Mouse (Mus musculus) liver, embryonic 14.5 days (tissue): ENCODE results near the gene Rfpl4.

ENCODE experiments used
- CTCF ChIP-seq: IDR thresholded peaks from 2 replicates; pipeline ENCODE4 v1.5.1; 2016; ENCODE audit warnings: antibody characterized with exemption, low read depth, control low read depth
- EP300 ChIP-seq: IDR thresholded peaks from 2 replicates; pipeline ENCODE4 v1.6.1; 2016; ENCODE audit warnings: antibody characterized with exemption, low read depth

- peak; percentile 94 for TF ChIP-seq CTCF
- no peak for TF ChIP-seq EP300
Observed at GRCm38 (mm10) chr7:5060239-5060731, 56.5 kb downstream of the Rfpl4 start.
